In the genomic region with DNA sequence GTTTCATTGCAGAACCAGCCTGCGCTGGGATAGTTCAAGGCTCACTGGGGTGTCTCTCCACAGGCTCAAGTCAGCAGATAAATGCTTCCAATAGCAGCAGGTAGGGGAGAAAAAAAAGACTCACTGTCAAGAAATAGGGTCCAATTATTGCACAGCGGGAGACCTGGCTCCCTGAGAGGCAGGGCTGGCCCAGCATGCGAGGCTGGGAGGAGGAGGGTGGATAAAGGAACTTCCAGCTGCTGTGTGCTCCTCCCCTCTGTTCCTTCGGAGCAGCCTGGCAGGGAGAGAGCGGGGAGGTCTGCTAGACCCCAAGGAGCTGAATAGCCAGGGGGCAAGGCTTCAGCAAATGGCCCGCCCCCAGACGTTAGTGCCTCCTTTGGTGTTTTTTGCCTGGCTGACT, we compare ENCODE assay signal across 11 mouse cellular contexts. TPM values are rescaled to one million over a fixed set of nuclear protein-coding genes. Genes with fewer than 3 reads are reported as not detected.
DNase-seq lines count a peak whose midpoint lies in the region; ATAC-seq and TF ChIP-seq lines count a peak whose summit lies in the region.
"Had no signal": no experiment of that assay in that cellular context is flagged by ENCODE, and none has a peak within 500 bp of the region (broad histone marks: within the 10 kb centered on the region; RNA-seq: fewer than 3 reads in every experiment).

No protein-coding gene starts in this region.

- H3K4me1 ChIP-seq in ES-E14 (ENCODE audit: control insufficient read depth in 2 of 2, insufficient read depth in 2 of 2, low read length in 2 of 2, poor library complexity in 1 of 2): peaks cover 3 to 9% of the 10 kb centered on the region in 2 experiments; a peak in 2 of 4 replicates
- H3K4me1 ChIP-seq in forebrain, embryonic 10.5 days: peaks cover 81% of the 10 kb centered on the region
- peaks cover 54% of the 10 kb centered on the region for H3K4me1 ChIP-seq in midbrain, embryonic 12.5 days
- H3K4me1 ChIP-seq in heart, embryonic 12.5 days (replicated peaks): peaks cover 10% of the 10 kb centered on the region

- H3K4me2 ChIP-seq in midbrain, embryonic 12.5 days (replicated peaks): no peak overlapping the region
- H3K4me2 ChIP-seq in heart, embryonic 12.5 days: no peak overlapping the region

- H3K27ac ChIP-seq in ES-E14 (ENCODE audit: insufficient read depth, low read depth, low read length, poor library complexity, severe bottlenecking): no peak overlapping the region
- H3K27ac ChIP-seq in forebrain, embryonic 10.5 days: peak overlapping the region; percentile 48
- no peak overlapping the region for H3K27ac ChIP-seq in midbrain, embryonic 12.5 days (replicated peaks)
- no peak overlapping the region for H3K27ac ChIP-seq in heart, embryonic 12.5 days (ENCODE audit: poor library complexity, severe bottlenecking)

- 0 out of 2 replicates have a peak, but pooled peaks have one; percentile 57 for ATAC-seq in midbrain, embryonic 12.5 days (ENCODE audit: low FRiP score, low read depth)
- ATAC-seq in heart, embryonic 12.5 days (ENCODE audit: insufficient number of reproducible peaks, low FRiP score): no peak

- H3K27me3 ChIP-seq in forebrain, embryonic 10.5 days (ENCODE audit: poor library complexity, severe bottlenecking): peaks cover 19% of the 10 kb centered on the region
- no peaks in the 10 kb centered on the region; the same call in 1 of the 2 replicates for H3K27me3 ChIP-seq in midbrain, embryonic 12.5 days
- peaks cover 40% of the 10 kb centered on the region for H3K27me3 ChIP-seq in heart, embryonic 12.5 days (replicated peaks)

- H3K9ac ChIP-seq in ES-E14 (ENCODE audit: insufficient read depth, low read depth, low read length, poor library complexity, severe bottlenecking): no peak overlapping the region
- no peak overlapping the region for H3K9ac ChIP-seq in midbrain, embryonic 12.5 days (replicated peaks)
- no peak overlapping the region for H3K9ac ChIP-seq in heart, embryonic 12.5 days

- 5% methylated on average over 7 of the region's 7 CpGs for WGBS in forebrain, embryonic 10.5 days
- 7% methylated on average over 7 of the region's 7 CpGs for WGBS in midbrain, embryonic 12.5 days
- WGBS in heart, embryonic 12.5 days: 30% methylated on average over 7 of the region's 7 CpGs

- no peaks in the 10 kb centered on the region for H3K9me3 ChIP-seq in ES-E14 (ENCODE audit: control insufficient read depth, insufficient read depth, low read depth, low read length)
- H3K9me3 ChIP-seq in forebrain, embryonic 10.5 days: no peaks in the 10 kb centered on the region
- no peaks in the 10 kb centered on the region for H3K9me3 ChIP-seq in midbrain, embryonic 12.5 days
- H3K9me3 ChIP-seq in heart, embryonic 12.5 days (replicated peaks): no peaks in the 10 kb centered on the region

- H3K4me3 ChIP-seq in ES-E14 (ENCODE audit: insufficient read depth in 1 of 2, low read depth in 1 of 2, low read length in 2 of 2, poor library complexity in 1 of 2, severe bottlenecking in 1 of 2): no peak overlapping the region
- no peak overlapping the region; the same call in 1 of the 2 replicates for H3K4me3 ChIP-seq in forebrain, embryonic 10.5 days
- no peak overlapping the region for H3K4me3 ChIP-seq in midbrain, embryonic 12.5 days
- H3K4me3 ChIP-seq in heart, embryonic 12.5 days: no peak overlapping the region

- peak; percentile 17 to 24 for DNase-seq in kidney, postnatal 4 days
- DNase-seq in kidney, postnatal 10 days: no peak
- DNase-seq in ES-E14 (ENCODE audit: low read depth, low spot score): peak; percentile 80
- DNase-seq in forebrain, embryonic 10.5 days (ENCODE audit: extremely low spot score, low spot score): peak; percentile 41
- no peak for DNase-seq in right cerebral cortex, postnatal 14 days
- DNase-seq in cerebellum, adult 18-20 months: no peak
- DNase-seq: gastrocnemius, postnatal 10 days; kidney, postnatal 14 days had no signal

- no peaks in the 10 kb centered on the region for H3K36me3 ChIP-seq in ES-E14 (ENCODE audit: control insufficient read depth, insufficient read depth, low read length, poor library complexity, severe bottlenecking)
- peaks cover 18% of the 10 kb centered on the region for H3K36me3 ChIP-seq in forebrain, embryonic 10.5 days (replicated peaks)
- no peaks in the 10 kb centered on the region for H3K36me3 ChIP-seq in midbrain, embryonic 12.5 days
- H3K36me3 ChIP-seq in heart, embryonic 12.5 days: no peaks in the 10 kb centered on the region

- in situ Hi-C loops in ES-E14 (cut with MboI; ENCODE audit: low sequenced_read_pairs in 2 of 2, unreplicated experiment in 2 of 2): no loop called here

TF ChIP-seq in ES-E14, 5 proteins besides CTCF, POLR2A, EP300 and RAD21:
- no peak for TF ChIP-seq HCFC1 (IDR thresholded peaks at IDR 0.05; ENCODE audit: borderline replicate concordance, insufficient read depth, low read length)
- TF ChIP-seq ZNF384 (IDR thresholded peaks at IDR 0.05; ENCODE audit: low read depth, low read length): peak; percentile 62; the same call in 1 of the 2 replicates
TF ChIP-seq in ES-E14: peak in this region for 1.

RNA-seq across cellular contexts. Expression of a gene that starts 7.4 kb away (rescaled TPM):
- total RNA-seq in ES-E14 (2012; rRNA removed): 1.9 and 2.9 TPM in 2 replicates
- polyA plus RNA-seq in forebrain, embryonic 10.5 days (2016; fragmentation: Nextera tagmentation; extraction: Ambion mirVana): 30.8 and 31.1 TPM in 2 replicates
- polyA plus RNA-seq in midbrain, embryonic 12.5 days (2016; fragmentation: Nextera tagmentation; extraction: Ambion mirVana): 24.7 and 29.8 TPM in 2 replicates
- 2.1 and 2.2 TPM in 2 replicates for polyA plus RNA-seq in heart, embryonic 12.5 days (2016; fragmentation: Nextera tagmentation; extraction: Ambion mirVana)
- total RNA-seq: hematopoietic stem cell, adult 5-6 weeks had no signal

Comparison
In these comparisons a context has a peak if more than half of its experiments do, and no peak if none do; other contexts are left out.
1. DNase-seq: peak in kidney, postnatal 4 days (2 of 2), ES-E14 (single experiment) and forebrain, embryonic 10.5 days (single experiment); none in kidney, postnatal 10 days (single experiment), right cerebral cortex, postnatal 14 days (single experiment) and cerebellum, adult 18-20 months (0 of 2).